Mouse (Mus musculus): ENCODE measurements around the gene Mfsd14a. TPM values are rescaled to one million over a fixed set of nuclear protein-coding genes. Genes with fewer than 3 reads are reported as not detected.

The Mfsd14a gene
- polyA plus RNA-seq, 1 experiment: 13.3 TPM

GRCm38 (mm10) chr3:116652033-116652446, 10.4 kb downstream of the Mfsd14a start:
- Histone ChIP-seq H3K79me2 (ENCODE audit: control insufficient read depth, insufficient read depth) (peaks cover 85% of the 10 kb centered on the region), H3K79me3 (ENCODE audit: low read depth) (peaks cover 68% of the 10 kb centered on the region), H3K27me3 (ENCODE audit: control insufficient read depth, insufficient read depth, insufficient read length) (no peaks in the 10 kb centered on the region), H3K36me3 (ENCODE audit: control insufficient read depth, insufficient read depth) (peaks cover 24% of the 10 kb centered on the region), H3ac (ENCODE audit: control insufficient read depth, insufficient read length, low read depth) (no peak overlapping the region), H3K4me3 (ENCODE audit: insufficient read depth, poor library complexity, severe bottlenecking) (no peak overlapping the region)
- no peak for TF ChIP-seq USF1 (IDR thresholded peaks at IDR 0.05; ENCODE audit: low read depth)
- no peak for TF ChIP-seq FOSL1 (IDR thresholded peaks at IDR 0.05; ENCODE audit: insufficient read depth, low read length, poor library complexity, severe bottlenecking)
- TF ChIP-seq CTCF (IDR thresholded peaks at IDR 0.05; ENCODE audit: control insufficient read depth, insufficient read depth, insufficient read length): no peak
- no peak for TF ChIP-seq MYOD1 (IDR thresholded peaks at IDR 0.05; ENCODE audit: control insufficient read depth, insufficient read length, low read depth)
- no peak for TF ChIP-seq CEBPB (IDR thresholded peaks at IDR 0.05; ENCODE audit: low read depth)
- TF ChIP-seq MYOG (IDR thresholded peaks at IDR 0.05; ENCODE audit: control insufficient read depth, extremely low read depth, insufficient read length): no peak
- no peak for TF ChIP-seq MAX (IDR thresholded peaks at IDR 0.05)

DNA sequence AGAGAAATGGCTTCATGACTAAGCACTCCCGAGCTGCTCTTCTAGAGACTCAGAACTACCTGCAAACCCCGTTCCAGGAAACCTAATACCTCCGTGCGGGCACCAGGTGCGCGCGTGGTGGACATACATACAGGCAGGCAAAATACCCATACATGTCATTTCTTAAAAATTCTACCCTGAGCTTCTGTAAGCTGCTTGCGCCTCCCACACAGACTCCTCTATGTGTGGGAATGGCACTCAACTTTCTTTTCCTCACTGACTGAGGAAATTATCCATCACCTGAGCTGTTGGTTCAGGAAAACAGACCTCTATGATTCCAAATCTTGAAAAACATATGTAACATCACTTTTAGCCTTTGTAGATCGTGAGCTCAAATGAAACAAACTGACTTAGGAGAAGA, 11.8 kb downstream of the Mfsd14a start:
- Histone ChIP-seq H3K36me3 (ENCODE audit: control insufficient read depth, insufficient read depth) (peaks cover 38% of the 10 kb centered on the region), H3K79me3 (ENCODE audit: low read depth) (peaks cover 54% of the 10 kb centered on the region), H3K4me3 (ENCODE audit: insufficient read depth, poor library complexity, severe bottlenecking) (no peak overlapping the region), H3K27me3 (ENCODE audit: control insufficient read depth, insufficient read depth, insufficient read length) (no peaks in the 10 kb centered on the region), H3K79me2 (ENCODE audit: control insufficient read depth, insufficient read depth) (peaks cover 72% of the 10 kb centered on the region), H3ac (ENCODE audit: control insufficient read depth, insufficient read length, low read depth) (no peak overlapping the region)
- no peak for TF ChIP-seq CEBPB (IDR thresholded peaks at IDR 0.05; ENCODE audit: low read depth)
- no peak for TF ChIP-seq USF1 (IDR thresholded peaks at IDR 0.05; ENCODE audit: low read depth)
- TF ChIP-seq MAX (IDR thresholded peaks at IDR 0.05): no peak
- no peak for TF ChIP-seq MYOD1 (IDR thresholded peaks at IDR 0.05; ENCODE audit: control insufficient read depth, insufficient read length, low read depth)
- no peak for TF ChIP-seq MYOG (IDR thresholded peaks at IDR 0.05; ENCODE audit: control insufficient read depth, extremely low read depth, insufficient read length)
- no peak for TF ChIP-seq FOSL1 (IDR thresholded peaks at IDR 0.05; ENCODE audit: insufficient read depth, low read length, poor library complexity, severe bottlenecking)

GRCm38 (mm10) chr3:116648805-116649204, 13.7 kb downstream of the Mfsd14a start:
- H3ac ChIP-seq (ENCODE audit: control insufficient read depth, insufficient read length, low read depth): no peak overlapping the region
- H3K4me3 ChIP-seq (ENCODE audit: insufficient read depth, poor library complexity, severe bottlenecking): no peak overlapping the region
- TF ChIP-seq CEBPB (IDR thresholded peaks at IDR 0.05; ENCODE audit: low read depth) (no peak), MYOD1 (IDR thresholded peaks at IDR 0.05; ENCODE audit: control insufficient read depth, insufficient read length, low read depth) (no peak), CTCF (IDR thresholded peaks at IDR 0.05; ENCODE audit: control insufficient read depth, insufficient read depth, insufficient read length) (no peak), FOSL1 (IDR thresholded peaks at IDR 0.05; ENCODE audit: insufficient read depth, low read length, poor library complexity, severe bottlenecking) (no peak), USF1 (IDR thresholded peaks at IDR 0.05; ENCODE audit: low read depth) (no peak), MYOG (IDR thresholded peaks at IDR 0.05; ENCODE audit: control insufficient read depth, extremely low read depth, insufficient read length) (no peak), MAX (IDR thresholded peaks at IDR 0.05) (no peak)
- no peaks in the 10 kb centered on the region for H3K27me3 ChIP-seq (ENCODE audit: control insufficient read depth, insufficient read depth, insufficient read length)
- H3K79me3 ChIP-seq (ENCODE audit: low read depth): peaks cover 38% of the 10 kb centered on the region
- peaks cover 53% of the 10 kb centered on the region for H3K79me2 ChIP-seq (ENCODE audit: control insufficient read depth, insufficient read depth)
- peaks cover 49% of the 10 kb centered on the region for H3K36me3 ChIP-seq (ENCODE audit: control insufficient read depth, insufficient read depth)

GRCm38 (mm10) chr3:116646387-116646786, 16.1 kb downstream of the Mfsd14a start:
- no peak overlapping the region for H3K4me3 ChIP-seq (ENCODE audit: insufficient read depth, poor library complexity, severe bottlenecking)
- peaks cover 60% of the 10 kb centered on the region for H3K36me3 ChIP-seq (ENCODE audit: control insufficient read depth, insufficient read depth)
- no peak overlapping the region for H3ac ChIP-seq (ENCODE audit: control insufficient read depth, insufficient read length, low read depth)
- peaks cover 29% of the 10 kb centered on the region for H3K79me2 ChIP-seq (ENCODE audit: control insufficient read depth, insufficient read depth)
- peaks cover 19% of the 10 kb centered on the region for H3K79me3 ChIP-seq (ENCODE audit: low read depth)
- TF ChIP-seq FOSL1 (IDR thresholded peaks at IDR 0.05; ENCODE audit: insufficient read depth, low read length, poor library complexity, severe bottlenecking) (no peak), MAX (IDR thresholded peaks at IDR 0.05) (no peak), CTCF (IDR thresholded peaks at IDR 0.05; ENCODE audit: control insufficient read depth, insufficient read depth, insufficient read length) (no peak), CEBPB (IDR thresholded peaks at IDR 0.05; ENCODE audit: low read depth) (no peak), USF1 (IDR thresholded peaks at IDR 0.05; ENCODE audit: low read depth) (no peak), MYOG (IDR thresholded peaks at IDR 0.05; ENCODE audit: control insufficient read depth, extremely low read depth, insufficient read length) (no peak), MYOD1 (IDR thresholded peaks at IDR 0.05; ENCODE audit: control insufficient read depth, insufficient read length, low read depth) (no peak)
- no peaks in the 10 kb centered on the region for H3K27me3 ChIP-seq (ENCODE audit: control insufficient read depth, insufficient read depth, insufficient read length)

DNA sequence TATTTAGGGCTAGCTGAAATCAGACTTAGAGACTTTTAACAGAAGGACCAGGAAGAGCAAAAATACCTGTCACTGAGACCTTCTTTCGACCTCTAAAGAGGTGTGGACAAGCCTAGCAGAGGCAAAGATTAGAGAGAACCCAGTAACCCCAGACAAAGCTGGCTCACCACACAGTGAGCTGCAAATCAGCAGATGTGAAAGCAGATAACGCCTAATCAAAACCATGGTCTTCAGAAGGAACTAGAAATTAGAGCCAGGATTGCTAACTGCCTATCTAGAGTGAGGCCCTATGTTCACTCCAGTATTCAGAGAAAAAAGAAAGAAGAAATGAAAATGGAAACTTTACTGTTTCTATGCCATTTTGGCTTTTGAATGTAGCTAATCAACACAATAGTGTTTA, 20.1 kb downstream of the Mfsd14a start:
- no peak for TF ChIP-seq CEBPB (IDR thresholded peaks at IDR 0.05; ENCODE audit: low read depth)
- no peak for TF ChIP-seq CTCF (IDR thresholded peaks at IDR 0.05; ENCODE audit: control insufficient read depth, insufficient read depth, insufficient read length)
- no peak for TF ChIP-seq MYOD1 (IDR thresholded peaks at IDR 0.05; ENCODE audit: control insufficient read depth, insufficient read length, low read depth)
- TF ChIP-seq MYOG (IDR thresholded peaks at IDR 0.05; ENCODE audit: control insufficient read depth, extremely low read depth, insufficient read length): no peak
- no peak for TF ChIP-seq FOSL1 (IDR thresholded peaks at IDR 0.05; ENCODE audit: insufficient read depth, low read length, poor library complexity, severe bottlenecking)
- no peak for TF ChIP-seq MAX (IDR thresholded peaks at IDR 0.05)
- no peak for TF ChIP-seq USF1 (IDR thresholded peaks at IDR 0.05; ENCODE audit: low read depth)
- Histone ChIP-seq H3ac (ENCODE audit: control insufficient read depth, insufficient read length, low read depth) (no peak overlapping the region), H3K4me3 (ENCODE audit: insufficient read depth, poor library complexity, severe bottlenecking) (no peak overlapping the region), H3K79me3 (ENCODE audit: low read depth) (peaks cover 2% of the 10 kb centered on the region), H3K36me3 (ENCODE audit: control insufficient read depth, insufficient read depth) (peaks cover 62% of the 10 kb centered on the region), H3K79me2 (ENCODE audit: control insufficient read depth, insufficient read depth) (no peaks in the 10 kb centered on the region), H3K27me3 (ENCODE audit: control insufficient read depth, insufficient read depth, insufficient read length) (no peaks in the 10 kb centered on the region)
